Mouse (Mus musculus): Measurements from ENCODE around the gene Slc25a23. TPM values are rescaled to one million over a fixed set of nuclear protein-coding genes. Genes with fewer than 3 reads are reported as not detected.
A peak's percentile ranks its signal among the peaks of the same experiment; 100 is the strongest.

Gene Slc25a23
- 91.4 and 116 TPM in 2 replicates for total RNA-seq (2021)
- long read RNA-seq, experiment 1, partial matches to known transcripts = 9 of 15 reads
- long read RNA-seq, experiment 1, other reads (novel, unspliced or antisense) = 6 of 15 reads
- long read RNA-seq, experiment 2, partial matches to known transcripts = 6 of 14 reads
- long read RNA-seq, experiment 2, other reads (novel, unspliced or antisense) = 8 of 14 reads

DNA sequence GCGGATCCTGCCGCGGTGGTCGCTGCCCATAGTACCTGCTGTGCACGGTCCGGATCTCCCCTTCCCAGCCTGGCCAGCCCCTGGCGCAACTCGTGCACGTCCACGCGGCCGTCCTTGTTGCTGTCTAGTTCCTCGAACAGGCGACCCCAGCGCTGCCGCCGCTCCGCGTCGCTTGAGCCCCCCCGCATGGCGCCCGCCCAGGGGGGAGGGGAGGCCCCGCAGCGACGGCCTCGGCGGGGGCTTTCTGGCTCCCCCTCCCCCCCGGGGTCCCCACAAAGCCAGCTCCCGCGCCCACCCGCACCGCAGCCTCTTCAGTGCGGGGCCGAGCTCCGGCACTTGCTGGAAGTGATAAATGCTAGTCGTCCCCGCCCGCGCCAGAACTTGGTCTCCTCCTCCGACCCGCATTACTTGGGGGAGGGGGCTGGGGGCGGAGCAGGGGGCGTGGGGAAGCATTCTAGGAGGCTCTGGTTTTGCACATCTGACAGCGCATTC, at the start of gene Slc25a23:
Gene Slc25a23, minus strand, starts transcription at position 378 of the 492 bp plus-strand sequence.
- peak; percentile 87 for DNase-seq

DNA sequence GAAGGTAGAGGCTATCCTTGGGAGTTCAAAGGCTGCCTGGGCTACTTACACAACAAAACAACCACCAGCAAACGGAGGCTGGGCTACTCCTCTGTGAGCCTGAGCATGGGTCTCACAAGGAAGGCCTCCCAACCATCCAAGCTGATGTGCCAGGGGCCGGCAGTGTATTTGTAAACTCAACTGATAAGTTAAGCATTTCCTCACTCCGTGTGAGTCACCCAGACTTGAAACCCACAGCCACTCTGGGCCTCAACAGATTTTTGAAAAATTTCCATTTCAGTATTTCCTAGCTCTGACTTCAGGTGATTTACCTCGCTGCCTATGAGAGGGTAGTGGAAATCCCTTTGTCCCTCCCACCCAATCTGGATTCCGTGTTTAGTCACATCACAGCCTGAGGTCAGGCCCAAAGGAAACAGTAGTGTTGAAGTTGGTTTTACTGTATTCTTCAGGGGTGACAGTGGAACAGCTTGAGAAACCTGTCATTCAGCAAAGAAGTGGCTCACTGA, 49.1 kb upstream of the Slc25a23 start:
- peak; percentile 13 for DNase-seq

DNA sequence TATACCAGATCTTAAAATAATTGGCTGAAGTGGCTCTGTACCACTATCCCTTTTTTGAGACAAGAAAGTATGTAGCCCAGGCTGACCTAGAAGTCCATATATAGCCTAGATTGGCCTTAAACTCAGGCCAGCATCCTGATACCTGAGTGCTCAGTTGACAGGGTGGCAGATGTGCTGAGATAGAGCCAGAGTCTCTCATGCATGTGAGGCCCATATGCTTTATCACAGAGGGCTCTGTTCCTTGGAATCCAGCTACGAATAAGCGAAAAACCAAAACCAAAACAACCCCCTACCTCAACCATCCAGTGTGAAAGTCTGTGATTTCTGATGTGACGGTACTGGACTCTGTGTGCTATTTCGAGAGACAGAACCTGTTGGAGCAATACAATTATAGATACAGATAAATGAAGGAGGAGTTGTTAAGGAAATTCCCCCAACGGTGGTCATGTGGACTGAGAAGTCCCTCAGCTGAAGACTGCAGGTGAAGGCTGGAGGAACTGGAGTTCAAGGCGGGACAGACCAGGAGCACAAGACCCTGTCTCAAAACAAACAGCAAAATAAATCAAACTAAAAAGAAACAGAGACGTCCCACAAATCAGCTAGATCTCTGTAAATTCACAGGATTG, 48.5 kb upstream of the Slc25a23 start:
- DNase-seq = no peak

DNA sequence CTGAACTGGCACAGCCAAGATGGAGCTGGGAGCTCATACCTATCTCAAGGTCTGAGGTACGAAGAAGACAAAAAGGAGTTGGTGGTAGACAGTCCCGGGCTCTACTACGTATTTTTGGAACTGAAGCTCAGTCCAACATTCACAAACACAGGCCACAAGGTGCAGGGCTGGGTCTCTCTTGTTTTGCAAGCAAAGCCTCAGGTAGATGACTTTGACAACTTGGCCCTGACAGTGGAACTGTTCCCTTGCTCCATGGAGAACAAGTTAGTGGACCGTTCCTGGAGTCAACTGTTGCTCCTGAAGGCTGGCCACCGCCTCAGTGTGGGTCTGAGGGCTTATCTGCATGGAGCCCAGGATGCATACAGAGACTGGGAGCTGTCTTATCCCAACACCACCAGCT, 47.4 kb upstream of the Slc25a23 start:
- DNase-seq = no peak

DNA sequence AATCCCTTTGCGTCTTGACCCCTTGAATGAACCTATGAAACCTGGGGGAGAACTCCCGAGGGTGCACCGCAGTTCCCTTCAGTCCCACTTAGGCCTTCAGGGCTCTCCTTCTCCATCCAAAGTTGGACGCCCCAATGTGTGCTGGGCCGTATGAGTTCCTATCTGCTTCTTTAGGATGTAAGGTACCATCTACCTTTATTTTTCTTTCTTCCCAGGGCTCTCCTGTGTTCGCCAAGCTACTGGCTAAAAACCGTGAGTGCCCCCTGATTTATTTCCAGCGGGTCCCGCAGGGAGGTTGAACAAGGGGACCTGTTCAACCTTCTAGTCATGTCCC, 46.3 kb upstream of the Slc25a23 start:
- DNase-seq = no peak

DNA sequence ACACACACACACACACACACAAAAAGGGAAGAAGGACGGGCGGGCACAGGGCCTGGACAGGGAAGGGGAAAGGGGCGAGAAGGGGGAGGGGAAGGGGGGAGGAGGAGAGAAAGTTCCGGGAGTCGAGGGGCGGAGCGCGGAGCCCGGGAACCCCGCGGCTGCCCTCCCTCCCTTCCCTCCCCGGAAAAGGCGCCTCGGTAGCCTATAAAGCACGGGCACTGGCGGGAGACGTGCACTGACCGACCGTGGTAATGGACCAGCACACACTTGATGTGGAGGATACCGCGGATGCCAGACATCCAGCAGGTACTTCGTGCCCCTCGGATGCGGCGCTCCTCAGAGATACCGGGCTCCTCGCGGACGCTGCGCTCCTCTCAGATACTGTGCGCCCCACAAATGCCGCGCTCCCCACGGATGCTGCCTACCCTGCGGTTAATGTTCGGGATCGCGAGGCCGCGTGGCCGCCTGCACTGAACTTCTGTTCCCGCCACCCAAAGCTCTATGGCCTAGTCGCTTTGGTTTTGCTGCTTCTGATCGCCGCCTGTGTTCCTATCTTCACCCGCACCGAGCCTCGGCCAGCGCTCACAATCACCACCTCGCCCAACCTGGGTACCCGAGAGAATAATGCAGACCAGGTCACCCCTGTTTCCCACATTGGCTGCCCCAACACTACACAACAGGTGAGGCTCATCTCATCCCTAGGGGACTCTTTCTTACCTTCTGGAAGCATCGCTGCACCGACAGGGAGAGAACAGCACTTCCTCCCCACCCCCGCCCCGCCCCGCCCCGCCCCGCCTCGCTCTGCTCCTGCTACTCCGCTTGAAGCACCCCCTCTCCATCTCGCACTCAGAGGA, 45.7 kb upstream of the Slc25a23 start, which contains the start of gene Tnfsf9:
Gene Tnfsf9, plus strand, starts transcription at position 145 of the 854 bp plus-strand sequence.
- peak; percentile 13 for DNase-seq

DNA sequence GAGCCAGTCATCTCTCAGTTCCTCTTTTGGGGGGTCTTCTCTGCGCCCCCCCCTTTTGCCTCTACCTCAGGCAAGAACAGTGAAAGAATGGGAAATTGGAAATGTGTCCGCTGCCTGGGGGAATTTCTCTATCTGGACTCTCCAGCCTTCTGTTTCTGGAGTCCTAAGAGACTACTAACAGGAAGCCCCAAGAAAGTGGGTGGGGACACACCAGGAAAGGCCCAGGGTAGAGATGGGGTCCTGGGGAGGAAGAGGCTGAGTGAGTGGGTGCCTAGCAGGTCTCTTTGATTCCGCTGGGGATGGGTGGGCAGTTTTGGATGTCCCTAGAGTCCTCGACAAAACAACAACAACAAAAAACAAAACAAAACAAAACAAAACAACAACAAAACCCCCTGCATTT, 44.8 kb upstream of the Slc25a23 start:
- no peak for DNase-seq

DNA sequence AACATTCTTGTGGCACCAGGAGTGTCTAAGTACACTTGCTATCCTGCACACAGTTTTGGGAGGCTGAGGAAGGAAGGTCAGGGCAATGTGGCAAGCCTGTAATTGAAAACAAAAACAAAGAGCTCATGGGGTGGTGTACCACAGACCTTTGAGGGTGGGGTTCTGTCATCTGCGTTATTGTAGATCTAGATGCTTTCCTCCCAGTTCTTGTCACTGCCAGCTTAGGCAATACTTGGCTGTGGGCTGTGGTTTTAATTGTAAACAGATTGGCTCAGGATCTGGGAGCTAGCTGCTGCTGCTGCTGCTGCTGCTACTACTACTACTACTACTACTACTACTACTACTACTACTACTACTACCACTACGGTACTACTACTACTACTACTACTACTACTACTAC, 42.6 kb upstream of the Slc25a23 start:
- DNase-seq = no peak

DNA sequence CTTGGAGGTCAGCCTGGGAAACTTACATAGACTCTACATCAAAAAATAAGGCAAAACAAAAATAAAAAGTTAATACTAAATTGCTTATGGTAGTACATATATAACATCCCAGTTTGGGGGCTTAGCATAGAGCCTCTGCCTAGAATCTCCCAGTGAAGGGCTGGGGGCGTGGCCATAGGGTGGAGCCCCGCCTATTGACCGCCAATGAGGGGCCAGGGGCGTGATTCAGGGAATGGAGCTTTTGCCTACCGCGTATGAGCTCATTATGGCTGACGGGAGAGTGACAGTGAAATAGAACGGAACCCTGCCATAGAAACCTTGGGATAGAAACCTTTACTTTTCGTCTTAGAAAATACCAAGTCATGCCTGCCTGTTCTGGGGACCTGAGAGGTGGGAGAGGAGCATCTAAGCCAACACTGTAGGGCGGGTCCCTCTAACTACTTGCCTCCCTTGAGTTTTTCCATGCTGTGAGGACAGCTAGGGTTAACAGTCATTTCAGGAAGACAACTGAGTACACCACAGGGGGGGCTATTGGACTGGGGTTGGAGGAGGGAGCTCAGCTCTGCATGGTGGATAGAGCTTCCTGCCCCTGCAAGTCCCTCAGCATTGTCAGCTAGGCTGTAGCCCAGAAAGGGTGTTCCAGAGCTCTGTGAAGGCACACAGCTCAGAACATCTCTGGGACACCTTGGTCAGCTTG, 40.1 kb upstream of the Slc25a23 start:
- peak; percentile 52 for DNase-seq

DNA sequence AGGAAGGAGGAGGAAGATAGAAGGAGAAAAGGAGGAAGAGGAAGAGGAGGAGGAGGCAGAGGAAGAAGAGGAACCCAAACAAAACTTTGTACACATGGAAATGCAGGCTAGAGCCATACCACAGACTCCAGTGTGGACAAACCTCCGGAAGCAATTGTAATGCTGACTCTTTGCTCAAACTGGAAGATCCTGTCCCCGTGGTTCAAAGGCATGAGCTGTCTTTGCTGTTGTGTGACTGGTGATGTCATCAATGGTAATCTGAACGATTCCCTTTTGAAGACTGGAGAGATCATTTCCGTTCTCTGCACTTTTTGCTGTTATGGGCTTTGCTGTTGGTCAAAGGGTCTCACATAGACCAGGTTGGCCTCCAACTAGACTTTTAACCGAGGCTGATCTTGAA, 38.7 kb upstream of the Slc25a23 start:
- no peak for DNase-seq

DNA sequence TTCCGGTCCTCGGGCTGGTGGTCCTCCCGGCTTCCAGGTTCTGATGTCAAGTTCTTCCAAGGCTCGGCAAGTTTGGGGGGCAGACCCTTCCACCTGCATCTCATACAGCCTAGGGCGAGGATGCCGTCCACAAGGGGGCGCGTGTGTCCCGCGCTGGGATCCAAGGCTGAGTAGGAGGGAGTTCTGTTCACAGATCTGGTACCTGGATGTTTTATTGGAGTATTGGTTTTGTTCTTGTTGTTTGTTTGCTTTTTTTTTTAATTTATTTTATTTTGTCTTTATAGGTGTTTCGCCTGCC, 36.9 kb upstream of the Slc25a23 start:
- peak; percentile 90 for DNase-seq

DNA sequence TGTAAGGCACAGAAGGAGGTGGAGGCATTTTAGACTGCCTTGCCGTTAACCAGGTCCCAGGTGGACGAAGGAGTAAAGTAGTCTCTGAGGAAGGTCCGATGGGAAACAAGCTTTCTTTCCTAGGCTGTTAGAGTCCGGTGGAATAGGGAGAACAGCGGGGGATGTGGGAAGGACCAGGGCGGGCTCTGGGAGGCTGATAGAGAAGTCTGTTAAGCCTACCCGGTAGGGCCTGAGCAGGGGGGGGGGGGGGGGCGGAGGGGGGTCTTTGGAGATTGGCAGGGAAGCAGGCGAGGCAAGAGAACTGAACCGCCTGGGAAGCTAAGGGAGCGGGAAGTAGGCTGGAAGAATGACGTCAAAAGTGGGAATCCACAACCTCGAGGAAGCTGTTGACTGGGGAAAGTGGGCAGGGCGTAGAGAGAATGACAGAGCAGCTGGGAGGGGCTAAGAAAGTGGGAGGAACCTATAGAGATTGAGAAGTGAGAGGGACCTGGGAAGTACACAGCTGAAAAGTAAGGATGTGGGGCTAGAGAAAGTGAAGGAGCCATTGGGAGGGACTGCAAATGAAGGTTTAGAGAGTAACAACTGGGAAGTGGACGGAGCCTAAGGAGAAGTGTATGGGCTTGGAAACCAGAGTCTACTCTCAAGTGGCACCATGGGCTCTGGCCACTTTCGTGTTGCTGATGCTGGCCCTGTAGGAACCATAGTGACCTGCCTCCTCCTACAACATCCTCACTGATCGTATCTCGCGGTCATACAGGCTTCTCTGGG, 36.4 kb upstream of the Slc25a23 start:
- peak; percentile 46 for DNase-seq

DNA sequence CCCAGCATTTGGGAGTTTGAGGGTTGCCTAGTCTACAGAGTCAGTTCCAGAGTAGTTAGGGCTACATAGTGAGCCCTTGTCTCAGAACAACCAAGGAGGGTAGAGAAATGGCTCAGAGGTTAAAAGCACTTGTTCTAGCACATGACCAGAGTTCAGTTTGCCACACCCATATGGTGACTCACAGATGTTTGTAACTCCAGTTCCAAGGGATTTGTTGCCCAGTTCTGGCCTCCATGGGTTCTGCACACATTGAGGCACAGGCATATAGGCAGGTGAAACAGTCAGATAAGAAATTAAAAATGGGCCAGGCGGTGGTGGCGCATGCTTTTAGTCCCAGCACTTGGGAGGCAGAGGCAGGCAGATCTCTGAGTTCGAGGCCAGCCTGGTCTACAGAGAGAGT, 34.6 kb upstream of the Slc25a23 start:
- DNase-seq = no peak

DNA sequence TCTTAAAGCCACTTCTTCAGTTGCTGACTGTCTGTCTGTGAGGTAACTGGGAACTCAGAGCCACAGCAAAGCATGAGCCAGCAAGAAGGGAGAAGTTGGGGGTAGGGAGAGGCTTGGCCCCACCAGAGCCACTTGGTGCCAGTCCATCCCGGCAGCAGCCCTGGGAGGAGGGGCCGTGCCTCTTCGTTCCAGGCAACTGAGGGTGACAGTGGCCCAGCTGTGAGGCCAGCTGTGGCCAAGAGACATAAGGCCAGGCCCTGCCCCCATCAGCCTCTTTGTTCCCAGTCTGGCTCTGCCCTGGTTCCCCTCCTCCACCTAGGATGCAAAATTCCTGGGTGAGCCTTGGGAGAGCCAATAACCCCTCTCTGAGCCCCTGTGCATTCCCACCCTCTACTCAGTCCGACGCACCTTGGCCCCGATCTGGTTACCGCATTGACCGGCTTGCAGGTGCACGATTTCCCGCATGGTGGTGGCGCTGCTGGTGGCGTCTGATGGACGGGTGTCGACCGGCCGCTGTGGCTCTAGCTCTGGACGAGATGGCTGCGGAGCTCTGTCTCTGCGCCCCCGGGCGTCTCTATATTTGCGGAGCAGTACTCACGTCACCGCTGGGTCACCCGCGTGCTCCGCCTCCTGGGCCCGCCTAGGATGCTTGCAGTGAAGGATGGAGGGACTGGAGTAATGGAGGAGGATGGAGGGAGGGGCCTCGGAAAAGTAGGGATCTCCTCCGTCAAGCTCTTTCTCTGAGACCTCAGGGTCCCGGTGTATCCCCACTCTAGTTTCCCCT, 27.6 kb upstream of the Slc25a23 start, which contains the start of gene Tubb4a:
Gene Tubb4a, minus strand, starts transcription at position 734 of the 784 bp plus-strand sequence.
- DNase-seq = peak; percentile 39

DNA sequence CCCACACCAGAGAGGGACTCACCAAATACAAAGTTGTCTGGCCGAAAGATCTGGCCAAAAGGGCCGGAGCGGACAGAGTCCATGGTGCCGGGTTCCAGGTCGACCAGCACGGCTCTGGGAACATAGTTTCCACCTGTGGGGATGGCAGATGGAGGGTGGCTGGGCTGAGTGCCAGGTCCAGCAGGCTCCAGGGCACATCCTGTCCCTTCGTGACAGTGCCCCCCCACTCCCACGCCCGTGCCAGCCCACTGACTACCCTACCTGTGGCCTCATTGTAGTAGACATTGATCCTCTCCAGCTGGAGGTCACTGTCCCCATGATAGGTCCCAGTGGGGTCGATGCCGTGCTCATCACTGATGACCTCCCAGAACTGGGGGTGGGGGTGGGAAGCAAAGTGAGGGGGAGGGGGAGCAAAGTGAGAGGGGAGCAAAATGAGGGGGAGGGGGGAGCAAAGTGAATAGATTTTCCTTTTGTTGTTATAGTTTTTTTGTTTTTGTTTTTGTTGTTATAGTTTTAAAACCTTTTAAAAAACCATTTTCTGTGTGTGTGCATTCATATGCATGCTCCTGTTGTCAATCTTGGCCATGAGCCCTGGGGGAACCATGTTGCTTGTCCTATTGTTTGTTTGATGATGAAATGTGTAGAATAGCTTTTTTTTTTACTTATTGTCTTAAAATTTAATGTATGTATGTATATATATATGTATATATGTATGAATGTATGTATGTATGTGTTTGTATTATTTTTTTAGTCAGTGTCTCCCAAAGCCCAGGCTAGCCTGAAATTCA, 26.5 kb upstream of the Slc25a23 start:
- DNase-seq = no peak

DNA sequence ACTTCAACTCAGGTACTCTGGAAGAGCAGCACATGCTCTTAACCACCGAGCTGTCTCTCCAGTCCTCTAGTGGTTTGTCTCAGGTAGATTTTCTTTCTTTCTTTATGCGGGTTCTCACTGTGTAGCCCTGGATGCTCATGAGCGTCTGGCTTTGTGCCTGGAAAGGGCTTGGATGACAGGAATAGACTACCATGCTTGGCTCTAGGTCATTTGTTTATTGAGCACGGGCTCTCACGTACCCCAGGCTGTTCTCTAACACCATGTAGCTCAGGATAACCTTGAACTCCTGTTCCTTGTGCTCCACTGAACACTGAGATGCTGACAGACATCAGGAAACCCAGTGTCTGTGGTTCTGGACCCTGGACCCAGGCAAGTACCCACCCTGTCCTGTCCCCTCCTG, 22.8 kb upstream of the Slc25a23 start:
- no peak for DNase-seq

DNA sequence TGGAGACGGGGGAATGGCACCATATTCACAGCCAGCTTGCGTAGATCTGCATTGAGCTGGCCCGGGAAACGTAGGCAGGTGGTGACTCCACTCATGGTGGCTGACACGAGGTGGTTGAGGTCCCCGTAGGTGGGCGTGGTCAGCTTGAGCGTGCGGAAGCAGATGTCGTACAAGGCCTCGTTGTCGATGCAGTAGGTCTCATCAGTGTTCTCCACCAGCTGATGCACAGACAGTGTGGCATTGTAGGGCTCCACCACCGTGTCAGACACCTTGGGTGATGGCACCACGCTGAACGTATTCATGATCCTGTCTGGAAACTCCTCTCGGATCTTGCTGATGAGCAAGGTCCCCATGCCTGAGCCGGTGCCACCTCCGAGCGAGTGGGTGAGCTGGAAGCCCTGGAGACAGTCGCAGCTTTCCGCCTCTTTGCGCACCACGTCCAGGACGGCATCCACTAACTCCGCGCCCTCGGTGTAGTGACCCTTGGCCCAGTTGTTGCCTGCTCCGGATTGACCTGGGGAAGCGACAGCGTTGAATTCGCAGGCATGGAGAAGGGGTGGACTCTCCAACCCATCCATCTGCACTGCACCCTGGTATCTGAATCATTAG, 21.7 kb upstream of the Slc25a23 start:
- no peak for DNase-seq

DNA sequence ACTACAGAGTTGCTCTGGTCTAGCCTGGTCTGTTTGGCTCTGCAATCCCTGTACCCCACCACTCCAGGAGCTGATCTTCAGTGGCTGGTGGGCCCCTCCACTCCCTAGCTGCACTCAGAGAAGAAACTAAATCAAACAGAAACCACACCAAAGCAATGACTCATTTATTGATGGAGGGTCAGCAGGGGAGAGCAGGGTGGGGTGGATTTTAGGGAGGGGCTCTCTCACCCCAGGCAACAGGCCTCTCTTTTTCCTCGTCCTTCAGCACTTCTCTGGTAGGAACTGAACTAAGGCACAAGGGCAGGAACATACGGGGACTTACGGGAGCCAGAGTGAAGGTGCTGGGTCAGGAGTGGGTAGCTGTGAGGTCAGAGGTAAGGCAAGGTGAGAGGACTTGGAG, 20.3 kb upstream of the Slc25a23 start:
- no peak for DNase-seq

DNA sequence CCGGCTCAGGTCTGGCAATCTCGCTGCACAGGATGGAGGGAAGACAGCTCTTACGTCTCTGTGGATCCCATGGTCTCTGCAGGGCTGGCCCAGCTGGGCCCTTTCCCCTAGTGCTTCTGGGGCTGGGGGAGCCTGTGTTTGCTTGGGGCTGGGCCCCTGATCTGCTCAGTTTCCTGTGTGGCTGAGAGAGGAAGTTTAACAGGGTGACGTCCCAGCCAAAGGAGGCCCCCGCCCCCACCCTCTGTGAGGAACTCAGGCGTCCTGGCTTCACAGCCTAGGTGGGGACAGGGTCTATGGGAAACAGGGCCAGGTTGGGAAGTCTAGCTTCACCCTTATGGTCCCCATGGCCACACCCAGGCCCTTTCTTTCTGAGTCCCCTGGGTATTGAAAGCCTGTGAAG, 18.7 kb upstream of the Slc25a23 start, which contains the start of gene Dennd1c:
Gene Dennd1c, minus strand, starts transcription at position 179 of the 400 bp plus-strand sequence.
- DNase-seq = peak; percentile 31
